Mouse (Mus musculus): ENCODE results near the gene Vps26b. TPM values are rescaled to one million over a fixed set of nuclear protein-coding genes. Genes with fewer than 3 reads are reported as not detected.
A peak's percentile ranks its signal among the peaks of the same experiment; 100 is the strongest.

Gene Vps26b
- polyA plus RNA-seq, 1 experiment from 2014 or later: 79.7 TPM

- 4% methylated on average over 29 of the region's 29 CpGs for WGBS
- H3K4me2 ChIP-seq (ENCODE audit: low read length): peak overlapping the region; percentile 79
- no peaks in the 10 kb centered on the region; the same call in 1 of the 2 replicates for H3K36me3 ChIP-seq (ENCODE audit: control insufficient read depth, insufficient read depth, low read length)
- peak overlapping the region; percentile 84 for H3K9ac ChIP-seq (ENCODE audit: low read depth, low read length)
- peak; percentile 81 for ATAC-seq
- H3K27me3 ChIP-seq (replicated peaks; ENCODE audit: control insufficient read depth, insufficient read depth, low read length): no peaks in the 10 kb centered on the region
- peak overlapping the region; percentile 78 for H3K27ac ChIP-seq (ENCODE audit: low read depth, low read length)
- H3K9me3 ChIP-seq (ENCODE audit: control insufficient read depth, low read length): no peaks in the 10 kb centered on the region
- peaks cover 20% of the 10 kb centered on the region for H3K4me1 ChIP-seq (ENCODE audit: control insufficient read depth, insufficient read depth, low read depth, low read length)
- H3K4me3 ChIP-seq (ENCODE audit: low read length): peak overlapping the region; percentile 75
Observed at GRCm38 (mm10) chr9:26998669-26999460, 31.0 kb downstream of the Vps26b start.

DNA sequence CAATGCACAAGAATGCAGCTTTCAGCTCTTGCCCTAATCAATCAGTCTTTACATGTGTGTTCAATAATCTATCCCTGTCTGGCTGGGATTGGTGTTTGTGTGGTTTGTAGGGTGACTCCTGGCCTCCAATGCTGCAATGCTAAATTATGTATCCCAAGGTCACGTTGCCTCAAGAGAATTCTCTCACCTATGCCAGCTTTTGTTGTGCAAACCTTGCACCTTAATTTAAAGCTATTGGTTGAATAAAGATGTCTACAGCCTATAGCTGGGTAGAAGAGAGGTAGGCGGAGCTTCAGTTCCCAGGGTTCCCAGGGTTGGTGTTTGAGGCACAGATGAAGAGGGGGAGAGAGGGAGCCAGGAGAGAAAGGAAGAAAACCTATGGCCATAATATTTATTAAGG, 32.4 kb downstream of the Vps26b start:
- no peak overlapping the region for H3K9ac ChIP-seq (ENCODE audit: low read depth, low read length)
- no peak overlapping the region for H3K27ac ChIP-seq (ENCODE audit: low read depth, low read length)
- no peaks in the 10 kb centered on the region for H3K27me3 ChIP-seq (replicated peaks; ENCODE audit: control insufficient read depth, insufficient read depth, low read length)
- ATAC-seq: no peak
- no peak overlapping the region for H3K4me2 ChIP-seq (ENCODE audit: low read length)
- no peak overlapping the region for H3K4me3 ChIP-seq (ENCODE audit: low read length)
- no peaks in the 10 kb centered on the region for H3K36me3 ChIP-seq (ENCODE audit: control insufficient read depth, insufficient read depth, low read length)
- H3K9me3 ChIP-seq (ENCODE audit: control insufficient read depth, low read length): no peaks in the 10 kb centered on the region
- H3K4me1 ChIP-seq (ENCODE audit: control insufficient read depth, insufficient read depth, low read depth, low read length): peaks cover 20% of the 10 kb centered on the region
- 94% methylated on average over 2 of the region's 2 CpGs for WGBS

DNA sequence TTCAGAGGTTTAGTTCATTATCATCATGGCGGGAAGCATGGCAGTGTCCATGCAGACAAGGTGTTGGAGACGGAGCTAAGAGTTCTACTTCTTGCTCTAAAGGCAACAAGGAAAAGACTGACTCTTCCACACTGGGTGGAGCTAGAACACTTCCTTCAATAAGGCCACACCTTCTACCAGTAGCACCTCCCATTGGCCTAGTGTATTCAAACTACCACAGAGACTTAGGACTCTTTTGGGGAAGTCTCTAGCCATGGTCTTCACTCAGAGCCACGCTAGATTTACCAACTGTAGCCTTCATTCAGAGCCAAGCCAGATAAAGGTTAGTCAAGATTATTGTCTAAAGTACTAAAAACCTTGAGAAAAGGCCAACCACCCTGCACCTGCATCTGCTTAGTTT, 32.8 kb downstream of the Vps26b start:
- Histone ChIP-seq H3K4me1 (ENCODE audit: control insufficient read depth, insufficient read depth, low read depth, low read length) (peaks cover 20% of the 10 kb centered on the region), H3K36me3 (ENCODE audit: control insufficient read depth, insufficient read depth, low read length) (no peaks in the 10 kb centered on the region), H3K27ac (ENCODE audit: low read depth, low read length) (no peak overlapping the region), H3K27me3 (replicated peaks; ENCODE audit: control insufficient read depth, insufficient read depth, low read length) (no peaks in the 10 kb centered on the region), H3K9me3 (ENCODE audit: control insufficient read depth, low read length) (no peaks in the 10 kb centered on the region), H3K4me2 (ENCODE audit: low read length) (no peak overlapping the region), H3K9ac (ENCODE audit: low read depth, low read length) (no peak overlapping the region), H3K4me3 (ENCODE audit: low read length) (no peak overlapping the region)
- WGBS: 94% methylated on average over 3 of the region's 3 CpGs
- ATAC-seq: no peak

DNA sequence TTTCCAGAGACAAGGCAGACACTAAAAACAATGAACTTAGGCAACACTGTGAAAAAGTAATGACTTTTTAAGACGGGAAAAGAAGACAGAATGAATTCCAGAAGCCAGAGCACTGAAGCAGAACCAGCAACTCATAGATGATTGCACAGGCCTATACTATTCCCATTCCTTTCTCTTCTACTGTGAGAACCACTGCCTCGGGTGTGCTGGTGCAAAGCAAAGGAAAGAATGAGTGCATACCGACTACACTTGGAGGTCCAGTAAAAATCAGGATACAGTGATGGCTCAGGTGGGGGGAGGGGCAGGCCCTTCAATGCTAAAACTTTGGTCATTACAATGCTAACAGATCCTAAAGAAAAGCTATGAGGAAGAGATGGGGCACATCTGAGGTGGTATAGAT, 36.0 kb downstream of the Vps26b start:
- Histone ChIP-seq H3K36me3 (ENCODE audit: control insufficient read depth, insufficient read depth, low read length) (peaks cover 23% of the 10 kb centered on the region), H3K9me3 (ENCODE audit: control insufficient read depth, low read length) (no peaks in the 10 kb centered on the region), H3K27me3 (replicated peaks; ENCODE audit: control insufficient read depth, insufficient read depth, low read length) (no peaks in the 10 kb centered on the region), H3K27ac (ENCODE audit: low read depth, low read length) (no peak overlapping the region), H3K4me1 (ENCODE audit: control insufficient read depth, insufficient read depth, low read depth, low read length) (peaks cover 5% of the 10 kb centered on the region), H3K9ac (ENCODE audit: low read depth, low read length) (no peak overlapping the region), H3K4me2 (ENCODE audit: low read length) (no peak overlapping the region), H3K4me3 (ENCODE audit: low read length) (no peak overlapping the region)
- 71% methylated on average over 3 of the region's 3 CpGs for WGBS
- ATAC-seq: no peak

DNA sequence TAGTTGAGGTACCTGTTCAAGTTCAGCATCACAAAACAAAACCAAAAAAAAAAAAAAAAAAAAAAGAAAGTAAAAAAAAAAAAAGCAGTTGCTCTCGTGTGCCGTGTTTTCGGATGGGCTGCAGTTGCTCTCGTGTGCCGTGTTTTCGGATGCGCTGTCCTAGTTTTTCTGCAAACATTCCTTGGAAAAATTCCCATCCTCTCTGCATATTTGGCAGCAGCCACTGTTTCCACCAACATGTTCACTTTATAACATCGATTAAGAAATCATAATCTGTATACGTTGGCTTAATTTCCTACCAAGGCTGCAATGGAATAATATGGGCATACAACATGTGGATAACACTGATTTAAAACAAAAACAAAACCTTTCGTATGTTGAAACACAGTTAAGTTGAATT, 36.7 kb downstream of the Vps26b start:
- no peak for ATAC-seq
- WGBS: 93% methylated on average over 10 of the region's 10 CpGs

GRCm38 (mm10) chr9:26990181-26990580, 39.7 kb downstream of the Vps26b start:
- no peak for ATAC-seq
- H3K4me2 ChIP-seq (ENCODE audit: low read length): no peak overlapping the region
- H3K36me3 ChIP-seq (ENCODE audit: control insufficient read depth, insufficient read depth, low read length): peaks cover 29% of the 10 kb centered on the region
- no peaks in the 10 kb centered on the region for H3K4me1 ChIP-seq (ENCODE audit: control insufficient read depth, insufficient read depth, low read depth, low read length)
- no peaks in the 10 kb centered on the region for H3K9me3 ChIP-seq (ENCODE audit: control insufficient read depth, low read length)
- H3K9ac ChIP-seq (ENCODE audit: low read depth, low read length): no peak overlapping the region
- no peak overlapping the region for H3K4me3 ChIP-seq (ENCODE audit: low read length)
- H3K27ac ChIP-seq (ENCODE audit: low read depth, low read length): no peak overlapping the region
- 95% methylated on average over 4 of the region's 4 CpGs for WGBS
- no peaks in the 10 kb centered on the region for H3K27me3 ChIP-seq (replicated peaks; ENCODE audit: control insufficient read depth, insufficient read depth, low read length)

More for the DNA sequence above, 36.7 kb downstream of the Vps26b start:
- Histone ChIP-seq H3K4me3 (ENCODE audit: low read length) (no peak overlapping the region), H3K4me2 (ENCODE audit: low read length) (no peak overlapping the region), H3K9ac (ENCODE audit: low read depth, low read length) (no peak overlapping the region), H3K4me1 (ENCODE audit: control insufficient read depth, insufficient read depth, low read depth, low read length) (no peaks in the 10 kb centered on the region; the same call in 1 of the 2 replicates), H3K27me3 (replicated peaks; ENCODE audit: control insufficient read depth, insufficient read depth, low read length) (no peaks in the 10 kb centered on the region), H3K27ac (ENCODE audit: low read depth, low read length) (no peak overlapping the region), H3K36me3 (ENCODE audit: control insufficient read depth, insufficient read depth, low read length) (peaks cover 24% of the 10 kb centered on the region), H3K9me3 (ENCODE audit: control insufficient read depth, low read length) (no peaks in the 10 kb centered on the region)

- Histone ChIP-seq H3K27ac (ENCODE audit: low read depth, low read length) (no peak overlapping the region), H3K4me2 (ENCODE audit: low read length) (no peak overlapping the region), H3K27me3 (replicated peaks; ENCODE audit: control insufficient read depth, insufficient read depth, low read length) (no peaks in the 10 kb centered on the region), H3K36me3 (ENCODE audit: control insufficient read depth, insufficient read depth, low read length) (peaks cover 27% of the 10 kb centered on the region), H3K4me1 (ENCODE audit: control insufficient read depth, insufficient read depth, low read depth, low read length) (no peaks in the 10 kb centered on the region), H3K9me3 (ENCODE audit: control insufficient read depth, low read length) (no peaks in the 10 kb centered on the region), H3K4me3 (ENCODE audit: low read length) (no peak overlapping the region), H3K9ac (ENCODE audit: low read depth, low read length) (no peak overlapping the region)
- 95% methylated on average over 6 of the region's 6 CpGs for WGBS
- ATAC-seq: no peak
Observed at GRCm38 (mm10) chr9:26985668-26986277, 44.1 kb downstream of the Vps26b start.

GRCm38 (mm10) chr9:26985090-26985613, 44.7 kb downstream of the Vps26b start:
- 95% methylated on average over 2 of the region's 2 CpGs for WGBS
- no peak overlapping the region for H3K4me2 ChIP-seq (ENCODE audit: low read length)
- ATAC-seq: no peak

GRCm38 (mm10) chr9:26978776-26979175, 51.1 kb downstream of the Vps26b start:
- H3K4me3 ChIP-seq (ENCODE audit: low read length): no peak overlapping the region
- WGBS: 88% methylated on average over 3 of the region's 3 CpGs
- no peak overlapping the region for H3K4me2 ChIP-seq (ENCODE audit: low read length)
- ATAC-seq: no peak
- no peaks in the 10 kb centered on the region for H3K9me3 ChIP-seq (ENCODE audit: control insufficient read depth, low read length)
- H3K36me3 ChIP-seq (ENCODE audit: control insufficient read depth, insufficient read depth, low read length): peaks cover 20% of the 10 kb centered on the region
- no peak overlapping the region for H3K27ac ChIP-seq (ENCODE audit: low read depth, low read length)
- no peak overlapping the region for H3K9ac ChIP-seq (ENCODE audit: low read depth, low read length)
- no peaks in the 10 kb centered on the region for H3K4me1 ChIP-seq (ENCODE audit: control insufficient read depth, insufficient read depth, low read depth, low read length)
- no peaks in the 10 kb centered on the region for H3K27me3 ChIP-seq (replicated peaks; ENCODE audit: control insufficient read depth, insufficient read depth, low read length)

More at GRCm38 (mm10) chr9:26985090-26985613, 44.7 kb downstream of the Vps26b start:
- H3K9me3 ChIP-seq (ENCODE audit: control insufficient read depth, low read length): no peaks in the 10 kb centered on the region
- no peak overlapping the region for H3K27ac ChIP-seq (ENCODE audit: low read depth, low read length)
- no peaks in the 10 kb centered on the region for H3K27me3 ChIP-seq (replicated peaks; ENCODE audit: control insufficient read depth, insufficient read depth, low read length)
- H3K36me3 ChIP-seq (ENCODE audit: control insufficient read depth, insufficient read depth, low read length): peaks cover 21% of the 10 kb centered on the region
- no peak overlapping the region for H3K4me3 ChIP-seq (ENCODE audit: low read length)
- no peaks in the 10 kb centered on the region for H3K4me1 ChIP-seq (ENCODE audit: control insufficient read depth, insufficient read depth, low read depth, low read length)
- H3K9ac ChIP-seq (ENCODE audit: low read depth, low read length): no peak overlapping the region
